Mouse (Mus musculus): ENCODE measurements around the gene Hist1h3c. TPM values are rescaled to one million over a fixed set of nuclear protein-coding genes. Genes with fewer than 3 reads are reported as not detected.

Hist1h3c gene
- total RNA-seq, 2 experiments from 2014 or later: 21.1 to 58.2 TPM

- intact Hi-C loops (cut with DNase I): loop anchor here (5.0 kb wide), 3 partner anchors 73 to 153 kb away; partner anchors contain the start of genes Hist1h1e, Hist1h2be, Hist1h2bh and Hist1h3f
These were observed 49.9 kb downstream of the Hist1h3c start, which contains the start of gene Hist1h1t for GRCm38 (mm10) chr13:23695514-23695913. TSS of gene Hist1h1t (plus strand) at chr13:23695814.

More at GRCm38 (mm10) chr13:23695514-23695913, 49.9 kb downstream of the Hist1h3c start, which contains the start of gene Hist1h1t:
- DNase-seq: no peak

Small RNA genes within 50 kb of the gene (microRNA-seq; reads per million reads assigned to microRNA genes)
- gene Gm44314 (0 reads per million in 2 experiments), gene Gm44484 (0 reads per million in 2 experiments)

Other genes with a start within 250 kb of the Hist1h3c start
- gene Hist1h4h, start 214.6 kb downstream of the Hist1h3c start, total RNA-seq (2021): 100 to 1,000 TPM; 465 to 538 TPM
- gene Hist1h2af, start 211.7 kb downstream of the Hist1h3c start, total RNA-seq (2021): 100 to 1,000 TPM in 1 of 2 experiments, 10 to 100 TPM in 1; 49.0 to 131 TPM
- 10 to 100 TPM; 13.1 to 34.3 TPM for gene Hist1h3g, start 210.2 kb downstream of the Hist1h3c start, total RNA-seq (2021)
- 1 to 10 TPM; 3.7 to 7.4 TPM for gene Hist1h2bh, start 202.2 kb downstream of the Hist1h3c start, total RNA-seq (2021)
- gene Hist1h3f, start 201.6 kb downstream of the Hist1h3c start, total RNA-seq (2021): 10 to 100 TPM; 21.6 to 40.3 TPM
- gene Hist1h4f, start 194.0 kb downstream of the Hist1h3c start, total RNA-seq (2021): 100 to 1,000 TPM; 106 to 209 TPM
- gene Hist1h1d, start 192.3 kb downstream of the Hist1h3c start, total RNA-seq (2021): 10 to 100 TPM in 1 of 2 experiments, 1 to 10 TPM in 1; 5.2 to 11.7 TPM
- 10 to 100 TPM; 49.0 to 79.9 TPM for gene Hist1h3e, start 183.2 kb downstream of the Hist1h3c start, total RNA-seq (2021)
- gene Hist1h2ae, start 174.4 kb downstream of the Hist1h3c start, total RNA-seq (2021): 10 to 100 TPM in 1 of 2 experiments, 1 to 10 TPM in 1; 8.6 to 27.9 TPM
- gene Hist1h2bg, start 174.2 kb downstream of the Hist1h3c start, total RNA-seq (2021): 100 to 1,000 TPM; 100 to 175 TPM
- gene Hist1h2bf, start 171.4 kb downstream of the Hist1h3c start, total RNA-seq (2021): 10 to 100 TPM; 45.4 to 89.0 TPM
- gene Hist1h2ad, start 171.2 kb downstream of the Hist1h3c start, total RNA-seq (2021): 10 to 100 TPM; 15.1 to 24.5 TPM
- 10 to 100 TPM in 1 of 2 experiments, 1 to 10 TPM in 1; 7.8 to 17.6 TPM for gene Hist1h3d, start 169.8 kb downstream of the Hist1h3c start, total RNA-seq (2021)
- 100 to 1,000 TPM in 1 of 2 experiments, 10 to 100 TPM in 1; 92.0 to 119 TPM for gene Hist1h4d, start 164.0 kb downstream of the Hist1h3c start, total RNA-seq (2021)
- gene Hist1h2be, start 124.5 kb downstream of the Hist1h3c start, total RNA-seq (2021): 10 to 100 TPM; 10.5 to 16.6 TPM
- gene Hist1h1e, start 123.0 kb downstream of the Hist1h3c start, total RNA-seq (2021): 10 to 100 TPM; 56.8 to 68.5 TPM
- 1 to 10 TPM; 2.0 to 3.7 TPM for gene Hist1h2ac, start 61.7 kb downstream of the Hist1h3c start, total RNA-seq (2021)
- gene Hist1h2bc, start 61.4 kb downstream of the Hist1h3c start, total RNA-seq (2021): 10 to 100 TPM; 48.8 to 56.9 TPM
- gene Hist1h1t, start 49.8 kb downstream of the Hist1h3c start, total RNA-seq (2021): under 1 TPM; 0.31 to 0.32 TPM
- 10 to 100 TPM; 62.9 to 77.3 TPM for gene Hist1h4c, start 47.1 kb downstream of the Hist1h3c start, total RNA-seq (2021)
- 10 to 100 TPM; 39.5 to 41.3 TPM for gene Hfe, start 34.7 kb downstream of the Hist1h3c start, total RNA-seq (2021)
- gene Hist1h1c, start 6.8 kb downstream of the Hist1h3c start, total RNA-seq (2021): 100 to 1,000 TPM; 200 to 202 TPM
- 10 to 100 TPM; 26.5 to 61.9 TPM for gene Hist1h2bb, start 1.1 kb upstream of the Hist1h3c start, total RNA-seq (2021)
- gene Hist1h2ab, start 5.5 kb upstream of the Hist1h3c start, total RNA-seq (2021): 100 to 1,000 TPM in 1 of 2 experiments, 10 to 100 TPM in 1; 54.2 to 146 TPM
- 100 to 1,000 TPM in 1 of 2 experiments, 10 to 100 TPM in 1; 70.3 to 154 TPM for gene Hist1h3b, start 6.7 kb upstream of the Hist1h3c start, total RNA-seq (2021)
- gene Hist1h4b, start 11.4 kb upstream of the Hist1h3c start, total RNA-seq (2021): 10 to 100 TPM; 44.8 to 83.6 TPM
- gene Hist1h4a, start 15.6 kb upstream of the Hist1h3c start, total RNA-seq (2021): 10 to 100 TPM; 33.4 to 91.7 TPM
- gene Hist1h3a, start 16.8 kb upstream of the Hist1h3c start, total RNA-seq (2021): 100 to 1,000 TPM in 1 of 2 experiments, 10 to 100 TPM in 1; 55.1 to 114 TPM
- gene Hist1h1a, start 18.1 kb upstream of the Hist1h3c start, total RNA-seq (2021): 10 to 100 TPM; 28.9 to 69.7 TPM
- not detected for gene Trim38, start 24.3 kb upstream of the Hist1h3c start, total RNA-seq (2021)
- not detected for gene Slc17a2, start 61.4 kb upstream of the Hist1h3c start, total RNA-seq (2021)
- not detected for gene Slc17a3, start 93.8 kb upstream of the Hist1h3c start, total RNA-seq (2021)
- gene Slc17a1, start 122.1 kb upstream of the Hist1h3c start, total RNA-seq (2021): not detected
- gene Slc17a4, start 169.4 kb upstream of the Hist1h3c start, total RNA-seq (2021): not detected
- gene Hist1h2ba, start 188.6 kb upstream of the Hist1h3c start, total RNA-seq (2021): not detected
- gene Hist1h2aa, start 188.9 kb upstream of the Hist1h3c start, total RNA-seq (2021): not detected
- not detected for gene Scgn, start 245.6 kb upstream of the Hist1h3c start, total RNA-seq (2021)

Data from heart, postnatal 14 days (tissue).